ENCODE assay signal across 12 mouse cellular contexts in genomic region chr5:31642300-31642699, GRCm38 (mm10).
"Had no signal": no experiment of that assay in that cellular context is flagged by ENCODE, and none has a peak within 500 bp of the region (broad histone marks: within the 10 kb centered on the region; RNA-seq: fewer than 3 reads in every experiment).

No protein-coding gene starts in this region.

- DNase-seq: retina, postnatal 1 day; right cerebral cortex, adult 18-20 months; right cerebral cortex, postnatal 14 days; right cerebral cortex, postnatal 25 days; right cerebral cortex, postnatal 4 days; spleen, adult 18-20 months; thymus, adult 18-20 months; thymus, adult 2 months; thymus, postnatal 14 days; thymus, postnatal 25 days; thymus, postnatal 36 days; thymus, postnatal 4 days had no signal
